Mouse (Mus musculus) intestine, embryonic 14.5 days (tissue): ENCODE data around the gene Fbxw10. TPM values are rescaled to one million over a fixed set of nuclear protein-coding genes. Genes with fewer than 3 reads are reported as not detected.
A peak's percentile ranks its signal among the peaks of the same experiment; 100 is the strongest.

Experiments used
- ATAC-seq: fragments of 200-750 bp; cut with Nextera tagmentation; replicated peaks from 2 replicates; pipeline ENCODE4 v1.8.0; 2017; ENCODE audit warnings: low read depth, moderate number of reproducible peaks, moderate TSS enrichment, moderate library complexity; ENCODE audit not compliant: low FRiP score, low TSS enrichment
- DNase-seq: peaks from one replicate; pipeline ENCODE4 v3.0.0-alpha.2; 2018; ENCODE audit warnings: low spot score
- H3K27ac ChIP-seq: fragments of 300-500 bp; sonication (generic); 2 replicates; pipeline ENCODE4 v1.5.1; 2014; ENCODE audit warnings: low read depth, mild to moderate bottlenecking, control low read depth
- H3K27me3 ChIP-seq: fragments of 300-500 bp; sonication (generic); replicated peaks from 2 replicates; pipeline ENCODE4 v1.6.1; 2014; ENCODE audit warnings: low read length, control low read depth; ENCODE audit not compliant: control insufficient read depth, insufficient read depth
- H3K36me3 ChIP-seq: fragments of 300-500 bp; sonication (generic); 2 replicates; pipeline ENCODE4 v1.6.1; 2014; ENCODE audit warnings: low read length, control low read depth; ENCODE audit not compliant: control insufficient read depth, insufficient read depth
- H3K4me1 ChIP-seq: fragments of 300-500 bp; sonication (generic); replicated peaks from 2 replicates; pipeline ENCODE4 v1.6.1; 2014; ENCODE audit warnings: low read length, control low read depth, mixed read lengths; ENCODE audit not compliant: control insufficient read depth, insufficient read depth
- H3K4me2 ChIP-seq: fragments of 300-500 bp; sonication (generic); 2 replicates; pipeline ENCODE4 v1.6.1; 2014; ENCODE audit warnings: low read length
- H3K4me3 ChIP-seq: fragments of 300-500 bp; sonication (generic); 2 replicates; pipeline ENCODE4 v1.5.1; 2014; ENCODE audit warnings: low read depth, low read length, control low read depth, mixed read lengths
- H3K9ac ChIP-seq: fragments of 300-500 bp; sonication (generic); 2 replicates; pipeline ENCODE4 v1.6.1; 2014; ENCODE audit warnings: mild to moderate bottlenecking, low read length
- H3K9me3 ChIP-seq: fragments of 300-500 bp; sonication (generic); 2 replicates; pipeline ENCODE4 v1.6.1; 2016; ENCODE audit warnings: low read length, control low read depth; ENCODE audit not compliant: control insufficient read depth
- WGBS: fragments of 180-500 bp; shearing (Covaris S2); extraction: QIAGEN DNeasy Blood & Tissue Kit; methylation state at CpG from one replicate; pipeline ENCODE4 v1.1.7; 2014; 5-methylcytosine and 5-hydroxymethylcytosine counted together
- polyA plus RNA-seq: library from polyadenylated mRNA; unstranded; fragments of >200 nt; fragmentation: Nextera tagmentation; extraction: Ambion mirVana; gene quantifications from 2 replicates; pipeline ENCODE4 v1.2.1, GENCODE M21; 2014

The Fbxw10 gene
- polyA plus RNA-seq, 1 experiment from 2014 or later = 0.26 TPM

DNA sequence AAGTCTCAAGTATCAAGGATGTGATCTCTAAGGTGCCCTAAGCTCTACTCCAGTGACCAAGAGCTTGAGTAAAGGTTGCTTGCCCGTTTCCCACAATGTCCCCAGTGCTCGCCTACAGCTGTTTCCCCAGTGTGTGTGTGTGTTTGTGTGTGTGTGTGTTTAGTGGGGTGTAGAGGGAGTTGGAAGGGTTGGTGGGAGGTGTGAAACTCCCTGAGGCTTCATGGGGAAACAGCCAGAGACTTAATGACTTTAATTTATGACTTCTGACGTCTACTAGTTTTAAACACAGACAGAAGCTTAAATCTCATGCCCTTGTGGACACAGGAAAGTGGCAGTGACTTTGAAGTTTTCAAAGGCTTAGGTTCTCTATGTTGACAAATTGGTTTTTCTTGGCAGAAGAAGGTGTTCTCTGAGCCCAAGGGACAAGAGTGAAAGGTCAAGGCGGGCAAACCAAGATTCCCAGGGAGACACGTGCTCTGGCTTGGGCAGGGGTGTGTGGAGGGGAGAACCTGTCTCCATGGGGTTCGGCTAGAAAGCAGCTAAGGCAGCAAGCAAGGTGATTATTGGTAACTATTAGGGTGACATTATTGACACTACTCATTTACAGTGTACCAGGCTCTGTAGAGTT, 20.6 kb upstream of the Fbxw10 start:
- Histone ChIP-seq H3K4me3 (no peak overlapping the region), H3K4me2 (no peak overlapping the region), H3K27ac (no peak overlapping the region), H3K27me3 (no peaks in the 10 kb centered on the region), H3K36me3 (peaks cover 14% of the 10 kb centered on the region; the same call in 1 of the 2 replicates), H3K9ac (no peak overlapping the region), H3K9me3 (no peaks in the 10 kb centered on the region), H3K4me1 (peaks cover 9% of the 10 kb centered on the region; the same call in 1 of the 2 replicates)
- DNase-seq (no peak), ATAC-seq (no peak)
- 55% methylated on average over 6 of the region's 6 CpGs for WGBS

DNA sequence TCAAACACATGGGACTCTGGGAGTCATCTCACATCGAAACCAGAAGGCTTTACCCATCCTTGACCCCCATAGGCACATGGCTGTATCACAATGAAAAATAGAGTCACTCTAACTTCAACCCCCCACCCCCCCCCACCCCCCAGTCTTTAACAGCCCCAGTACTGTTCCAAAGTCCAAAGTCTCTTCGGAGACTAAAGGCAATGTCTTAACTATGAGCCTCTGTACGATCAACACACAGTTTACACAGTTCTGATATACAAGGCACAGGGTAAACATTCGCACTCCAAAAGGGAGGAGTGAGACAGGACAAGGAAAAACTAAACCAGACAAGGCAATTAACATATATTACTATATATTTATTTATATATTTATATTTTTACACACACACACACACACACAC, 19.7 kb upstream of the Fbxw10 start:
- Histone ChIP-seq H3K36me3 (peaks cover 18% of the 10 kb centered on the region), H3K4me2 (no peak overlapping the region), H3K4me1 (peaks cover 3% of the 10 kb centered on the region; the same call in 1 of the 2 replicates), H3K4me3 (no peak overlapping the region), H3K27me3 (no peaks in the 10 kb centered on the region), H3K9ac (no peak overlapping the region), H3K27ac (no peak overlapping the region), H3K9me3 (no peaks in the 10 kb centered on the region)
- DNase-seq = no peak
- WGBS = 72% methylated on average over 4 of the region's 4 CpGs
- ATAC-seq = no peak

DNA sequence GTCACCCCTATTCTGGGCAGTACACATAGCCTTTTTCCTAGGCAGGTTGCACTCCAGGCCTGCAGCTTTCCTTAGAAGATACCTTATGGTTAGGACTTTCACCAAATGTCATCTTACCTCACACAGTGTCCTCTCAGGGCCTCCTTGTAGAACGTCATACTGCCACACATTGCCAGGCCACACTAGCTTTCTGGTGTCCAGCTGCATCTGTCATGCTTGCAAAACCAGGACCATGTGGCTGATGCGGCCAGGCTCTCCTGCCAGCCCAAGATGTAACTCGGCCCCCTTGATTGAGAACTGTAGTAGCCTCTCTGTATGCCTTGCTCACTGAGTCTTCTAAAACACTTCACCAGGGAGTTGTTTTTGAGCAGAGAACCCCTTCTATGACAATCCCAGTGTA, 19.0 kb upstream of the Fbxw10 start:
- Histone ChIP-seq H3K27me3 (no peaks in the 10 kb centered on the region), H3K9ac (no peak overlapping the region), H3K4me2 (no peak overlapping the region), H3K4me3 (no peak overlapping the region), H3K36me3 (peaks cover 18% of the 10 kb centered on the region), H3K27ac (no peak overlapping the region), H3K4me1 (peaks cover 3% of the 10 kb centered on the region; the same call in 1 of the 2 replicates), H3K9me3 (no peaks in the 10 kb centered on the region)
- DNase-seq = no peak
- WGBS = 73% methylated on average over 3 of the region's 3 CpGs
- ATAC-seq = no peak

DNA sequence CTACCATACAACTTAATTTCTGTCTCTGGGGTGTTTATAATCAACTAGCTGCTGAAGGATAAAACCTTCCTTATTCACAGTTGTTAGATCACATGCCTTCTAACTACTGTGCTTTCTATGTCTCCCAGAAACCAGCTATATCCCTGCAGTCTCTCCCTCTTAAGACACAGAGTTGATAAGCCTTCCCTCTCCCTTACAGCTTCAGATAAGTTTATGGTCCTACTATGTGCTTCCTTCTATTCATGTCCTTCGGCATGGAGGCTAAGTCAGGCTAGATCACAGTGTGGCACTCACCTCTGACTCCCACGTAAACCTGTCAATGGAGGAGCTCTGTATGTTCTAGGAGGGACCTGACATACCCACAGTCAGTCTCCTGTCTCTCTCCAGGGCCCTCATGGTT, 16.5 kb upstream of the Fbxw10 start:
- WGBS = 84% methylated on average over 2 of the region's 2 CpGs
- DNase-seq (no peak), ATAC-seq (no peak)
- Histone ChIP-seq H3K9ac (no peak overlapping the region), H3K27ac (no peak overlapping the region), H3K36me3 (peaks cover 24% of the 10 kb centered on the region), H3K4me2 (no peak overlapping the region), H3K4me3 (no peak overlapping the region), H3K9me3 (no peaks in the 10 kb centered on the region), H3K4me1 (peaks cover 3% of the 10 kb centered on the region; the same call in 1 of the 2 replicates), H3K27me3 (no peaks in the 10 kb centered on the region)

DNA sequence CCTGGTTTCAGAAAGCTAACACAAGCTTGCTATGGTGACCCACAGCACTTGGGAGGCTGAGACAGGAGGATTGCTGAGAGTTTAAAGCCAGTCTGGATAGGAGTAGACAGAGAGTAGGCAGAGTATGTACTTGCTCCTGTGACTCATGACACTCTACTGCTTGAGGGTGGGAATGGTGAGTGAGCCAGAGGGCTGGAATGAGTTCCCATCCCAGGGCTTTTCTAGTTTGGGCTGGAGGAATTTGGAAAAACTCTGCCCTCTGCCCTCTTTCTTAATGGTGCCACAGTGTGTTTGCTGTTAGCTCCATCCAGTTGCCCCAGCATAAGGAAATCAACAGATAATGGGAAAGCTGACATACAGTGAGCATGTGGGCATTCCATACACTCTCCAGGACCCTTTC, 15.0 kb upstream of the Fbxw10 start:
- Histone ChIP-seq H3K9me3 (no peaks in the 10 kb centered on the region), H3K4me3 (no peak overlapping the region), H3K27ac (no peak overlapping the region), H3K9ac (no peak overlapping the region), H3K4me1 (no peaks in the 10 kb centered on the region), H3K36me3 (peaks cover 37% of the 10 kb centered on the region), H3K27me3 (no peaks in the 10 kb centered on the region), H3K4me2 (no peak overlapping the region)
- DNase-seq = no peak
- no peak for ATAC-seq

DNA sequence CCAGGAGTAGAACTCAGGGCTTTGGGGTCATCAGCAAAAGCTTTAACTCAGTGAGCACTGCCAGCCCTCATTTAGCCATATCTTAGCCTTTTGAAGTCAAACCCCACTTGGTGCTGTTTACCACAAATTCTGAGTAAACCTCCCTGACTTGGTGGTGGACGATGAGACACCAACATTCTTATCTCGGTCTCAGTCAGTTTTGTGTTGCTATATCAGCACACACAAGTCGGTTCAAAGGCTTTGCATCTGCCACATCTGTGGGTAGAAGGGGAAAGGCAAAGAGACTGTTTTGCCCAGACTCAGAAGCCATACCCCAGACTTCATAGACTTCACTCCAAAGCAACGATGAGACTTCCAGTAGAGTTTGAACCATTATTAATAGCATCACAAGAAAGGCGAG, 2.3 kb upstream of the Fbxw10 start:
- DNase-seq (no peak), ATAC-seq (no peak)
- H3K4me3 ChIP-seq = no peak overlapping the region
- no peak overlapping the region for H3K4me2 ChIP-seq
- H3K9me3 ChIP-seq = no peaks in the 10 kb centered on the region
- peaks cover 8% of the 10 kb centered on the region for H3K4me1 ChIP-seq
- H3K27me3 ChIP-seq = no peaks in the 10 kb centered on the region
- peaks cover 11% of the 10 kb centered on the region for H3K36me3 ChIP-seq
- WGBS = 79% methylated on average over 5 of the region's 5 CpGs
- no peak overlapping the region for H3K27ac ChIP-seq
- no peak overlapping the region for H3K9ac ChIP-seq

DNA sequence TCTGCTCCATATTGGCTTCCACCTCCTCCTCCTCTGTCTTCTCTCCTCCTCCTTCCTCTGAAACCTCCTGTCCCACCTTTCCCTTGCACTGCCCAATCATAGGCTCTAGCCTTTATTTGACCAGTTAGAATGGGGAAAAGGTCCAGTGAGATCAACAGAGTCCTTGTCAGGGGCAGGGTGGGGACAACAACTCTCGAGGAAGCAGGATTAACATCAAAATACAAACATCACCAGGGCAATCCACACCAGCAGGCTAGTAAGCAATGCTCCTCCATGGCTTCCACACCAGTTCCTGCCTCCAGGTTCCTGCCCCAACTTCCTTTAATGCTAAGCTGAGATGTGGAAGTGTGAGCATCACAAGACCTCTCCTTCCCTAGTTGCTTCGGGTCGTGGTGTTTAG, 1.1 kb upstream of the Fbxw10 start:
- Histone ChIP-seq H3K27ac (no peak overlapping the region), H3K27me3 (no peaks in the 10 kb centered on the region), H3K4me1 (peaks cover 8% of the 10 kb centered on the region), H3K9ac (no peak overlapping the region), H3K4me2 (no peak overlapping the region), H3K9me3 (no peaks in the 10 kb centered on the region), H3K36me3 (peaks cover 6% of the 10 kb centered on the region; the same call in 1 of the 2 replicates), H3K4me3 (no peak overlapping the region)
- 71% methylated on average over 3 of the region's 3 CpGs for WGBS
- ATAC-seq (no peak), DNase-seq (no peak)

DNA sequence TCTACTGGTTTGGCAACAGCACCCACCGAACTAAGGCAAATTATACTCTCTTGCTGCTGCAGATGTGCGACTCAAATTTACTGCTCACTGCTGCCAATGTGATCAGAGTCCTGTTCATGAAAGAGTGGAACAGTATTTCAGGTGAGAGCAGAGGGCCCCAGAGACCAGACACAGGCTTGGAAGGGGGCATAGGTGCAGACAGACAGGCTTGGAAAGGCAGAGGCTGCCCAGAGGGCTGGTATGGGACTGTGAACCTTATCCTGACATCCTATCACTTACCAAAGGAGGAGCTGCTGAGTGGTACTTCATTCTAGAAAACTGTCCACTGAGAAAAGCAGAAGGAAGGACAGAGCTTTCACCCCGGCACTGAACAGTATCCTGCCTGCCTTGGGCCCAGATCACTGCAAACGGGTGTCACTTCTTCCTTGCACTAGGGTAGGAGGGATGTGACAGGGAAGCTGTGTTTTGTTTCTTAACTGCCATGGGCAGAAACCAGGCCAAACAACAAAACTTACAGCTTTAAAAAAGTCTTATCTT, 854 bp downstream of the Fbxw10 start:
- peak overlapping the region; percentile 51; the same call in 1 of the 2 replicates for H3K27ac ChIP-seq
- H3K9me3 ChIP-seq = no peaks in the 10 kb centered on the region
- no peak for DNase-seq
- no peak overlapping the region; the same call in 1 of the 2 replicates for H3K4me2 ChIP-seq
- no peaks in the 10 kb centered on the region for H3K27me3 ChIP-seq
- 52% methylated on average over 4 of the region's 4 CpGs for WGBS
- no peak overlapping the region for H3K4me3 ChIP-seq
- no peak overlapping the region for H3K9ac ChIP-seq
- no peaks in the 10 kb centered on the region for H3K36me3 ChIP-seq
- H3K4me1 ChIP-seq = peaks cover 8% of the 10 kb centered on the region
- ATAC-seq = no peak

DNA sequence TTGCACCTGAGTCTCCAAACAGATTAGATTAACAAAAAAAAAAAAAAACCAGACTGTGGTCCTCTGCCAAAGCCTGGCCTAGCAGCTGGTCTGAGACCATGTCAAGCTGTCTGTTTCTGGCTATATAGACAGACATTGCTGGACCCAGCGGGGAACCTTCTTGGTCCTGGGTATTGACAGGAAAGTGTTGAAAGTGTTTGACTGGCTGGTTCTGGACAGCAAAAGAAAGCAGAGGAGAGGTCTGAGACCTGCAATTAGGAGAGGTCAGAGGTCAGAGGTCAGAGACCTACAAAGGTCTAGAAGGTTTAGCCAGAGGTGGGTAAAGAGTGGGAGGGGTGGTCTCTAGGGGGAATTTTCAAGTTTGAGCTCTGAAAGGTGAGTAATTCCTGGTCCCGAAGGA, 1.4 kb downstream of the Fbxw10 start:
- Histone ChIP-seq H3K9ac (no peak overlapping the region), H3K36me3 (no peaks in the 10 kb centered on the region), H3K4me3 (no peak overlapping the region), H3K27ac (no peak overlapping the region), H3K9me3 (no peaks in the 10 kb centered on the region), H3K4me2 (no peak overlapping the region), H3K27me3 (no peaks in the 10 kb centered on the region), H3K4me1 (peaks cover 8% of the 10 kb centered on the region)
- DNase-seq (no peak), ATAC-seq (no peak)
- 42% methylated on average over 2 of the region's 2 CpGs for WGBS
